Mouse (Mus musculus) kidney, postnatal 10 days (tissue): ENCODE results near the gene Zfp580.
A peak's percentile ranks its signal among the peaks of the same experiment; 100 is the strongest.
"Not testable (repeated sequence)": the region's sequence is repeated elsewhere in the genome, so short reads cannot be mapped to it uniquely, and the experiment has no call there.

Source experiments
- DNase-seq: peaks from one replicate; pipeline ENCODE4 v3.0.0; 2021; ENCODE audit warnings: mixed read lengths

The Zfp580 gene

DNA sequence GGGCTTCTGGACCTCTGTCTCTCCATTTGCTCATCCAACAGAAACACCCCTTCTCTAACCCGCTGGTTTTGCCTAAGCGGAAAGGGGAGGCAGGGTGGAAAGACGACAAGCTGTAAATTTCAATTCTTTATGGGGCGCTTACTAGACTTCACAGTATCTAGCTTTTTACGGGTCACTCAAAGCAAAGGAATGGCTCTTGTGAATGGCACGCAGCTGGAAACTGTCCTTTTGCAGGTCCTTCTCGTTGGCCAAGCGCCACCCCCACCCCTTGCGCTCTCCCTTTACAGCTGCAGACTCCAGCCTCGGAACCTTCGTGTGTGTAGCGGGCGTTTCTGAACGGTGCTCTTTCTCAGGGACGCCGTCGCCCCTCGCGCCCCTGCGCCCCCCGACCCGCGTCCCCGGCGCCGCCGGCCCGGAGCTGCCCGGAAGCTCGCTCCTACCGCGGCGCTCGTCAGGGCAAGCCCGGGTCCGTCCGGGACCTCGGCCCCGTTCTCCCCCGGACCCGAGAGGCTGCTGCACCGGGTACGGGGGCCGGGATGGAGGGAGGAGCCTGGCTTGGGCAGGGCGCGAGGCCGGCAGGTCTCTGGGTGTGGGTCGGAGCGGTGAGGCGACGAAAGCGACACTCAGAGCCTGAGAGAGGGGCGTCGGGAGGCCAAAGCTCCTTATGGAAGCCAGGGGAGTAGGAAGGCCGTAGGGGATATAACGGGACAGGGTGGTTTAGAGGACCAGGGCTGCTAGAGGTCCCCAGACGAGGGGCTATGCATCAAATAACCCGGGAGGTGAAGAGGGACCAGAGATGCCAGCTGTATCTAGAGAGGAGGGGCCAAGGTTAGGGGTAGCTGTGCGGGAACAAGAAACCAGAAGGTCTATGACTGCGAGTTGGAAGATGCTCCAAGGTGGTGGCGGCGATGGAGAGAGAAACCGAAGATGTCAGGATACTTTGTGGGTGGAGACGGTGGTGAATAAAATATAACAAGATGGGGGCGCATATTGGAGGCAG lies at the start of gene Zfp580:
Gene Zfp580 (plus strand): TSS at position 346 of the 1,000 bp plus-strand sequence.
- DNase-seq = peak; percentile 86

DNA sequence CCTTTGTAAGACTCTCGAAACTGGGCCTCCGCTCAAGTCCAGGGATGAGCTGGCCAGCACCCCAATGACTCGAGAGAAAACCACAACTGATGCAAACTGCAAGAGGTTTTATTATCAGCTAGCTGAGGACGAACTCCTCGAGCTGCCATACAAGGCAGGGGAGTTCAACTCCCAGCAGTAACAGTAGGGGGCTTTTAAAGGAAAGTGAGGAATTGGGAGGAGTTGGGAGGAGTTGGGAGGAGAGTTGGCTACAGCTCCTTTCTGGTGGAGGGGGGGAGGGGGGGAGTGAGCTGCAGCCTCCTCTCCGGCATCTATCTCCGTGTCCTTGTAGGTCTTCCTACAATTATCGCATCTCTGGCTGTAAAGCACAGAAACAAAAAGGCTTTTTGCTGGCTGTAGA lies 48.5 kb upstream of the Zfp580 start:
- DNase-seq = not testable (repeated sequence)

DNA sequence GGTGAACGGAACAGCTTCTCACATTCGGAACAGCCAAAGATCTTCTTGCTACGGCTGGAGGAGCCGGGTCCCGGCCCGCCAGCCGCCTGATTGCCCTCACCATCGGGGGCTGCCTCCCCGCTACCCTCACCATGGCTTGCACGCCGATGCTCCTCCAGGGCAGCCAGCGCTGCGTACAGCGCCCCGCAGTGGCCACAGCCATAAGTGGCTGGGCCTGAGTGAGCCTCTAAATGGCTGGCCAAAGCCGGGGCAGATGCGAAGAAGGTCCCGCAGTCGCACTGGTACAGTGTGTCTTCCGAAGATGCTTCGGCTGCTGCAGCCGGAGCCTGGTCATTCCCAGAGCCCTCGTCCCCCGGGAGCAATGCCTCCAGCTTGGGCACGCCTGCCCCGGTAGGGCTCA lies 43.1 kb upstream of the Zfp580 start:
- DNase-seq = no peak

DNA sequence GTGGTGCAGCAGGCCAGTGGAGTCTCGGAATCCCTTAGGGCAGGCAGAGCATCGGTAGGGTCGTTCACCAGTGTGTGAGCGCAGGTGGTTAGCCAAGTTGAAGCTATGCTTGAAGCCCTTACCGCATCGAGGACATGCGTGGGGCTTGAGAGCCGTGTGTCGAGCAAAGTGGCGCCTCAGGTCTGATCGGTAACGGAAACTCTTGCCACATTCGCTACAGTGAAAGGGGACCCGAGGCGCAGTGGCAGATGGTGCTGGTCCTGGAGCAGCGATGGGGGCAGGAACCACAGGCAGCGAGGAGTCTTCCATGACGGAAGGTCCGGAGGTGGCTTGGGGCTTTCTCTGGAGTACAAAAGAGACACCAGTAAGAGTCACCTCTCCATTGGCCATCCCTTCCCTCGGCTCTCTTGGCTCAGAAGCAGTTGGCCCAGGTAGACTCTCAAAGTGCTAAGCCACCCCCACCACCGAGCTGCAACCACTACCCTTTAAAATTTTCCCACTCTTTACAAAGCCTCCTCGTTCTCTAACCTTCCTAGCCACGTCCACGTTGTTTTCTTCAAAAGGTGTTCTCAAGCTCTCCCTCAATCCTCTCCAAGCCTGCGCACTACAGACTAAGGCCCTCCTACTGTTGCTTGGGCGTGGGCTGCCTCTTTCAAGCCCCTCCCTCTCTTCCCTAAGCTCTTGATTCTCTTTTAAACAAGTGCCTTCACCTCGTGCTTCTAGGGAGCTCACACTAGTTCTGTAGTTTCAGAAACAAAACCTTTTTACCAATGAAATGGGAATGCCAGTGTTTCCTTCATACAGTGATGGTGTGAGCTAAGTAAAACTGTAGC lies 38.4 kb upstream of the Zfp580 start:
- DNase-seq = no peak

- peak; percentile 98 for DNase-seq
Observed at GRCm38 (mm10) chr7:5014251-5015117, 36.9 kb upstream of the Zfp580 start, which contains the start of the genes Zfp524 and Fiz1. Gene Zfp524, plus strand, starts transcription at chr7:5014415. Gene Fiz1, minus strand, starts transcription at chr7:5014697.

- DNase-seq = peak; percentile 99
Observed at GRCm38 (mm10) chr7:5015118-5016001, 36.0 kb upstream of the Zfp580 start, which contains the start of gene Gm44973. Gene Gm44973, plus strand, starts transcription at chr7:5015496.

DNA sequence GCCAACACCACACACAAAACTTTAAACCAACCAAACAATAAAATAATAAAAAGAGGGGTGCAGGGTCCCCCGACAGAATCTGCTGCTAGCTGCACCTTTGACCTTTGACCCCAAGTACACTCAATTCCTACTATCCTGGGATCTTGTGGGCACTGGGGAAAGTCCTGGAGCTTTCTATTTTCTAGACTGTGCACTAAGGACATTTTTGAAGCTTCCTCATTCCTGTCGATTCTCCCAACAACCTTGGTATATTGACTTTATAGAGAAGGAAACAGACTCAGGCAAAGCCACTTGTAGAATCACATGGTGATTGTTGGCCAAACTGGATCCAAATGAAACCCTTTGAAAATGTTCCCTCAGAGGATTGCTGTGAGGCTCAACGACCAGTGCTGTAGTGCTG lies 35.3 kb upstream of the Zfp580 start:
- no peak for DNase-seq

- DNase-seq = no peak
Observed at GRCm38 (mm10) chr7:5016920-5017319, 34.4 kb upstream of the Zfp580 start.

GRCm38 (mm10) chr7:5017352-5017751 lies 34.0 kb upstream of the Zfp580 start:
- peak; percentile 42 for DNase-seq

GRCm38 (mm10) chr7:5017931-5018330 lies 33.4 kb upstream of the Zfp580 start:
- no peak for DNase-seq

DNA sequence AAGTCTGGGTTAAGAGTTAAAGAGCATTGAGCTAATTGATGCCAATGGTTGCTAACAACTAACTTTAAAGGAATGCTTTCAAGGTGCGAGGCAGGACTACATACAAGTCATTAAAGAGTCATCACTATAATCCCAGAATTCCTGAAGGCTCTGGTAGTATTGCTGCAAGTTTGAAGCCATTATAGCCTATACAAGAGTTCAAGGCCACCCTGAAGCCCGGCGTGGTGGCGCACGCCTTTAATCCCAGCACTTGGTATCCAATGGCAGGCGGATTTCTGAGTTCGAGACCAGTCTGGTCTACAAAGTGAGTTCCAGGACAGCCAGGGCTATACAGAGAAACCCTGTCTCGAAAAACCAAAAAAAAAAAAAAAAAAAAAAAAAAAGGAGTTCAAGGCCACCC lies 31.8 kb upstream of the Zfp580 start:
- not testable (repeated sequence) for DNase-seq

GRCm38 (mm10) chr7:5020000-5020681 lies 31.2 kb upstream of the Zfp580 start, which contains the start of the genes Zfp865 and Ccdc106:
Gene Zfp865, plus strand, starts transcription at chr7:5020376.
Gene Ccdc106, plus strand, starts transcription at chr7:5020553.
- peak; percentile 100 for DNase-seq

DNA sequence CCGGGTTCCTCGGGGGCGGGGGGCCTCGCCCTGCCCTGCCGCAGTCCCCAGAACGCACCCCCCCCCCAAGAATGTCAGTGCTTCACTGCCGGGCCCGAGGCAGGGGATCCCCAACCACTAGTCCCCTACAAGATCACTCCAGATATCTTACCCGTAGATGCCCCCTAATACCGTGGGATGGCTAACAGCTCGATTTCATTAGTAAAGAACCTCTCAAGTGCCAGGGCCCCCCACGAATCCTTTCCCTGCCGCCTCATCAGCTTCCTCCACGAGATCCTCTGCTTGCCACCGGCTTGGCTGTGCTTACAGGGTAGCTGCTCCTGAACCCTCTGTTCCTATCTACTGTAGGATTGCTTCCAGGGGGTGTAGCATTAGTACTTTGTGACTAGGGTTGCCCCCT lies 30.7 kb upstream of the Zfp580 start:
- no peak for DNase-seq

DNA sequence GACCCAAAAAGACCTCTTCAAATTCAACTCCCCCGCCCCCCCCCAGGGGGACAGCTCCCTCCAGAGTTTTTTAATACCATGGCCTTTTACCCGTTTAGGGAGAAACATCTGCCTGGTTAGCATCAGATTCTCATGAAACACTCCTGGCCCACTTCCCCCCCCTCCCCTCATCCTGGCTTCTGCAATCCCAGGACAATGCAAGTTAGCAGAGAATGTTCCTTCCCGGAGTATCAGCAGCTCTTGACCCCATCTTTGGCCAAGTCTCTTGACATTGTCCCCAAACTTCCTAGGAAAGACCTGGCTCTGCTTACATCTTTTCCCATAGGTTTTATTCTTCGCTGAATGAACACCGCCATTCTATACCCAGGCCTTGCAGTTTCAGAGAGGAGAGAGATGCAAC lies 30.1 kb upstream of the Zfp580 start:
- peak; percentile 27 for DNase-seq

DNA sequence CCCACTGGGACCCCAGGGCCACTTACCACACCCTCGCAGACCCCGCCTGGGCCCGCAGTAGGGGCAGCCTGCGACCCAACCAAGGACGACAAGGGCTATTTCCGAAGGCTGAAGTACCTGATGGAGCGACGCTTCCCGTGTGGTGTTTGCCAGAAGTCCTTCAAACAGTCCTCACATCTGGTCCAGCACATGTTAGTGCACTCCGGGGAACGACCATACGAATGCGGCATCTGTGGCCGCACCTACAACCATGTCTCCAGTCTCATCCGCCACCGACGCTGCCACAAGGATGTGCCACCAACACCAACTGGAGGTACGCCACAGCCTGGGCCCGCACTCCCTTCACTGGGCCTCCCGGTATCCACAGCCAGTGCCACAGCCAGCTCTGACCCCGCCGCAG lies 21.8 kb upstream of the Zfp580 start:
- no peak for DNase-seq

GRCm38 (mm10) chr7:5029946-5030345 lies 21.4 kb upstream of the Zfp580 start:
- DNase-seq = no peak

DNA sequence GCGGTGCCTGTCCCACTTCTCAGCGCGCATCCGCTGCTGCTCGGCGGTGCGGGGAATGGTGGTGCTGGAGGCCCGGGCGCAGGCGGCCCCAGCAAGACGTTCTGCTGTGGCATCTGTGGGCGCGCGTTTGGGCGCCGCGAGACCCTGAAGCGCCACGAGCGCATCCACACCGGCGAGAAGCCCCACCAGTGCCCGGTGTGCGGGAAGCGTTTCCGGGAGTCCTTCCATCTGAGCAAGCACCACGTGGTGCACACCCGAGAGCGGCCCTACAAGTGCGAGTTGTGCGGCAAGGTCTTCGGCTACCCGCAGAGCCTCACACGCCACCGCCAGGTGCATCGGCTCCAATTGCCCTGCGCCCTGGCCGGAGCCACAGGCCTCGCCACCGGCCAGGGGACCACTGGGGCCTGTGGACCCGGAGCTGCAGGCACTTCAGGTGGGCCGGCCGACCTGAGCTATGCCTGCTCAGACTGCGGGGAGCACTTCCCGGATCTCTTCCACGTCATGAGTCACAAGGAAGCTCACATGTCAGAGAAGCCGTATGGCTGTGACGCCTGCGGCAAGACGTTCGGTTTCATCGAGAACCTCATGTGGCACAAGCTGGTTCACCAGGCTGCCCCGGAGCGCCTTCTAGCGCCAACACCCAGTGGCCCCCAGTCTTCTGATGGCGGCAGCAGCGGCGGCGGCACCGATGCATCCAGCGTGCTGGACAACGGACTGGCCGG lies 20.6 kb upstream of the Zfp580 start:
- no peak for DNase-seq

DNA sequence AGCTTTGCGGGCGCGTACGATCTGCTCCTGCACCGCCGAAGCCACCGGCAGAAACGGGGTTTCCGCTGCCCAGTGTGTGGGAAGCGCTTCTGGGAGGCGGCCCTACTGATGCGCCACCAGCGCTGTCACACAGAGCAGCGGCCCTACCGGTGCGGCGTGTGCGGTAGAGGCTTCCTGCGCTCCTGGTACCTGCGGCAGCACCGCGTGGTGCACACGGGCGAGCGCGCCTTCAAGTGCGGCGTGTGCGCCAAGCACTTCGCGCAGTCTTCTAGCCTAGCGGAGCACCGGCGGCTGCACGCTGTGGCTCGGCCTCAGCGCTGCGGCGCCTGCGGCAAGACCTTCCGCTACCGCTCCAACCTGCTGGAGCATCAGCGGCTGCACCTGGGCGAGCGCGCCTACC lies 19.8 kb upstream of the Zfp580 start:
- DNase-seq = no peak

- DNase-seq = no peak
Observed at GRCm38 (mm10) chr7:5033818-5034217, 17.5 kb upstream of the Zfp580 start, which contains the start of gene 4632433K11Rik. Gene 4632433K11Rik, plus strand, starts transcription at chr7:5034118.

DNA sequence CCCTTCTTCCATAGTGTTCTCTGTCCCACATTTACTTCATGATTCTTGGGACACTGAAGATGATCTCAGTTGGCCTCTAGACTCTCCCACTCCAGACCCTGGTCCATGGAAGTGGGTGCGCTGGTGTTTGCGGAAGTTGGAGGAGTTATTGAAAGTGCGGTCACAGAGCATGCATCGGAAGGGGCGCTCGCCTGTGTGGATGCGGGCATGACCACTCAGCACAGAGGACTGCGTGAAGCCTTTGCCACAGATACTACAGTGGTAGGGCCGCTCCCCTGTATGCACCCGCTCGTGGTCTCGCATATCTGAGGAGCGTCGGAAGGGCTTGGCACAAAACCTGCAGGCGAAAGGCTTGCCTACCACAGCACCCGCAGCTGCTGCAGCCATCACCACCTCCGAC lies 15.7 kb upstream of the Zfp580 start:
- no peak for DNase-seq
